Mouse (Mus musculus): ENCODE data around the gene Pawr.

GRCm38 (mm10) chr10:108328356-108328755 is 3.6 kb upstream of the Pawr start:
- TF ChIP-seq HCFC1 (IDR thresholded peaks at IDR 0.05; ENCODE audit: borderline replicate concordance, insufficient read depth, low read length): no peak
- TF ChIP-seq ZC3H11A (IDR thresholded peaks at IDR 0.05; ENCODE audit: borderline replicate concordance, low read depth, low read length): no peak
- no peak for TF ChIP-seq ZNF384 (IDR thresholded peaks at IDR 0.05; ENCODE audit: low read depth, low read length)
- no peak for TF ChIP-seq CHD2 (IDR thresholded peaks at IDR 0.05; ENCODE audit: low read depth, low read length)
- TF ChIP-seq MAFK (IDR thresholded peaks at IDR 0.05; ENCODE audit: insufficient read depth, low read depth, low read length): no peak
